Mouse (Mus musculus) liver, embryonic 13.5 days (tissue): ENCODE measurements around the gene Zswim9. TPM values are rescaled to one million over a fixed set of nuclear protein-coding genes. Genes with fewer than 3 reads are reported as not detected.
"Not testable (repeated sequence)": the region's sequence is repeated elsewhere in the genome, so short reads cannot be mapped to it uniquely, and the experiment has no call there.

ENCODE experiments used
- ATAC-seq: fragments of 200-750 bp; cut with Nextera tagmentation; 2 replicates; pipeline ENCODE4 v1.8.0; 2017; ENCODE audit warnings: low read depth, mild to moderate bottlenecking, moderate number of reproducible peaks, moderate library complexity
- DNase-seq: peaks from one replicate; pipeline ENCODE4 v3.0.0; 2022
- H3K27ac ChIP-seq: fragments of 300-500 bp; sonication (generic); 2 replicates; pipeline ENCODE4 v1.5.1; 2015; ENCODE audit warnings: moderate library complexity, mild to moderate bottlenecking, inconsistent platforms
- H3K27me3 ChIP-seq: fragments of 300-500 bp; sonication (generic); 2 replicates; pipeline ENCODE4 v1.6.1; 2015; ENCODE audit warnings: mild to moderate bottlenecking, inconsistent platforms
- H3K36me3 ChIP-seq: fragments of 300-500 bp; sonication (generic); 2 replicates; pipeline ENCODE4 v1.6.1; 2015; ENCODE audit warnings: mild to moderate bottlenecking, inconsistent platforms
- H3K4me1 ChIP-seq: fragments of 300-500 bp; sonication (generic); replicated peaks from 2 replicates; pipeline ENCODE4 v1.6.1; 2015; ENCODE audit warnings: inconsistent platforms
- H3K4me2 ChIP-seq: fragments of 300-500 bp; sonication (generic); 2 replicates; pipeline ENCODE4 v1.6.1; 2015; ENCODE audit warnings: inconsistent platforms, mild to moderate bottlenecking, moderate library complexity
- H3K4me3 ChIP-seq: fragments of 300-500 bp; sonication (generic); replicated peaks from 2 replicates; pipeline ENCODE4 v1.5.1; 2015; ENCODE audit warnings: mild to moderate bottlenecking, inconsistent platforms
- H3K9ac ChIP-seq: fragments of 300-500 bp; sonication (generic); 2 replicates; pipeline ENCODE4 v1.6.1; 2015; ENCODE audit warnings: mild to moderate bottlenecking, inconsistent platforms
- H3K9me3 ChIP-seq: fragments of 300-500 bp; sonication (generic); replicated peaks from 2 replicates; pipeline ENCODE4 v1.6.1; 2016; ENCODE audit warnings: inconsistent platforms
- WGBS: fragments of 180-500 bp; shearing (Covaris S2); methylation state at CpG from one replicate; pipeline ENCODE4 v1.1.7; 2015; ENCODE audit not compliant: insufficient replicate concordance; 5-methylcytosine and 5-hydroxymethylcytosine counted together
- polyA plus RNA-seq: library from polyadenylated mRNA; unstranded; fragments of >200 nt; fragmentation: Nextera tagmentation; extraction: Ambion mirVana; gene quantifications from 2 replicates; pipeline ENCODE4 v1.2.1, GENCODE M21; 2015

The Zswim9 gene
- polyA plus RNA-seq, 1 experiment from 2014 or later, result 2.1 TPM

DNA sequence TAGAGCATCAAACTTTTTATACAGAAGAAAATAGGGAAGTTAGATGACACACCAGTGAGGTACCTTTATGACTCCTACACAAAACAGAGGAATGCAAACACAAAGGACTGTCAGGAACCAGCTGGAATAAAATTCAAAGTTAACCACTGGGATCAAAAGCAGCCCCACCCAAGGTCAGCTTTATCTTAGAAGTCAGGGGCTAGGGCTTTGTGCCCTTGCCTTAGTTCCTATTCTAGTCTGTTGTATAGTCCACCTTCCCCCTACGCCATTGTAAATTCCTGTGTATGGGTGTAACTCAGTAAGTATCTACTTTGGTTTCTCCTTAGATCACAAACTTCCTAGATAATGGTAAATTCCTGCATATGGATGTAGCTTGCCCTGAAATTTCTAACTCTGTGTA, 19.1 kb upstream of the Zswim9 start:
- DNase-seq (no peak), ATAC-seq (no peak)
- no peak overlapping the region for H3K27ac ChIP-seq
- no peak overlapping the region for H3K4me3 ChIP-seq
- no peaks in the 10 kb centered on the region for H3K4me1 ChIP-seq
- peaks cover 100% of the 10 kb centered on the region for H3K36me3 ChIP-seq
- H3K4me2 ChIP-seq, result no peak overlapping the region
- H3K9ac ChIP-seq, result no peak overlapping the region
- 76% methylated on average over 1 of the region's 1 CpGs for WGBS
- H3K9me3 ChIP-seq, result no peaks in the 10 kb centered on the region
- no peaks in the 10 kb centered on the region for H3K27me3 ChIP-seq

DNA sequence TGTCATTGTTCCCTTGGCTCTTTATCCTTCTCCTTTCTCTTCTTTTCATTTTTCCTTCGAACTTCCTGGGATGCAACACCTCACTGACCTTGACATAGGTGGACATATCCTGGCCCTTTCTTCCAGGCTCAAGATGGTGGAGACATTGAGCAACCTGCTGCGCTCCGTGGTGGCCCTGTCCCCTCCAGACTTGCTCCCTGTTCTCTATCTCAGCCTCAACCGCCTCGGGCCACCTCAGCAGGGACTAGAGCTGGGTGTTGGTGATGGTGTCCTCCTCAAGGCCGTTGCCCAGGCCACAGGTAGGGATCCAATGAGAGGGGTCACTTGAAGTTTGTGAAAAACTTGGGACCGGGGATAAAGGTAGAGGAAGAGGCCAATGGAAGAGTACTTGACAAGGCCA, 16.7 kb upstream of the Zswim9 start:
- no peak overlapping the region for H3K4me3 ChIP-seq
- no peak overlapping the region for H3K9ac ChIP-seq
- DNase-seq (no peak), ATAC-seq (no peak)
- no peaks in the 10 kb centered on the region for H3K27me3 ChIP-seq
- H3K4me1 ChIP-seq, result no peaks in the 10 kb centered on the region
- 86% methylated on average over 7 of the region's 7 CpGs for WGBS
- H3K27ac ChIP-seq, result no peak overlapping the region
- no peaks in the 10 kb centered on the region for H3K9me3 ChIP-seq
- H3K36me3 ChIP-seq, result peaks cover 100% of the 10 kb centered on the region
- H3K4me2 ChIP-seq, result no peak overlapping the region

DNA sequence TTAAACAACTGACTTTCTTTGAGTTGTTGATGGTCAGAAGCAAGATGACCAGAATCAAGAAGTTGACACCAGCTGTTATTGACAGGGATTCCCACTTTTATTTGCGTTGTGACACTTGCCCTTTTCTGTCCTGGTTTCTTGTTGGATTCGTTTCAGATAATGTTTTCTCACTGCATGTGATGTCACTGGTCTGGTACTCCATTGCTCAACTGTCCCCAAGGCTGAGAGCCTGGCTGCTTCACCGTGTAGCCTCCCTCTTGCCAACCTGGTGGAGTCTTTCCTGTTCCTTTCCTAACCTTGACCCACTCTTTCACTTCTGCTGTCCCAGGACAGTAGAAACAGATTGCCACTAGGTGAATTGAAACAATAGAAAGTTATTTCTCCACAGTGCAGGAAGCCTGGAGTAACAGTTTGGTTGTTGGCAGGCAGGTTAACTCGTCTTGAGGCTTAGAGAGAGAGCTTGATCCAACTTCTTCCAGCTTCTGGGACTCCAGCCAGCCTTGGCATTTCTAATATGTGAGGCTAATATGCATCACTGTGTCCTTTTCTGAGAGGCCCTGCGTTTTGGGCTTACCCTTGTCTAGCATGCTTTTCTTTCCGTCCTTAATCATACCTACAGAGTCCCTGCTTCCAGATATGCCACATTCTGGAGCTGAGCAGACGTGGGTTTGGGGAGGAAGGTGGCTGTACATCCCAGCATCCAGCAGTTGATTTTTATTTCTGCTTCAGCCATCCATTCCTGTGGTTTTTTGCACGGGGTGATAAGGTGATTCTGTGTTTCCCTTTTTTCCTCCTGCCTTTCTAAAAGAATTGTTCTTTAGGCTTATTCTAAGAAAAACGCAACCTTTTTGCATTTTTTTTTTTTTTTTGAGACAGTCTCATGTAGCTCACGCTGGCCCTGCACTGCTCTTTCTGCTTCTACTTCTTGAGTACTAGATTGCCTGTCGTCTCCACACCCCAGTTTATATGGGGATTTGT, 15.6 kb upstream of the Zswim9 start:
- peaks cover 100% of the 10 kb centered on the region for H3K36me3 ChIP-seq
- no peaks in the 10 kb centered on the region for H3K9me3 ChIP-seq
- ATAC-seq, result no peak
- WGBS, result 72% methylated on average over 11 of the region's 11 CpGs
- H3K4me3 ChIP-seq, result no peak overlapping the region
- H3K4me2 ChIP-seq, result no peak overlapping the region
- no peak overlapping the region for H3K9ac ChIP-seq
- no peaks in the 10 kb centered on the region for H3K4me1 ChIP-seq
- no peak overlapping the region for H3K27ac ChIP-seq
- DNase-seq, result no peak
- no peaks in the 10 kb centered on the region for H3K27me3 ChIP-seq

- DNase-seq, result no peak
- H3K36me3 ChIP-seq, result peaks cover 100% of the 10 kb centered on the region
- no peak overlapping the region; the same call in 1 of the 2 replicates for H3K27ac ChIP-seq
- no peaks in the 10 kb centered on the region for H3K27me3 ChIP-seq
- no peak overlapping the region for H3K9ac ChIP-seq
- H3K9me3 ChIP-seq, result no peaks in the 10 kb centered on the region
- no peaks in the 10 kb centered on the region for H3K4me1 ChIP-seq
- no peak for ATAC-seq
- WGBS, result 79% methylated on average over 2 of the region's 2 CpGs
- no peak overlapping the region for H3K4me3 ChIP-seq
- no peak overlapping the region for H3K4me2 ChIP-seq
Observed at GRCm38 (mm10) chr7:13291370-13291769, 12.8 kb upstream of the Zswim9 start.

DNA sequence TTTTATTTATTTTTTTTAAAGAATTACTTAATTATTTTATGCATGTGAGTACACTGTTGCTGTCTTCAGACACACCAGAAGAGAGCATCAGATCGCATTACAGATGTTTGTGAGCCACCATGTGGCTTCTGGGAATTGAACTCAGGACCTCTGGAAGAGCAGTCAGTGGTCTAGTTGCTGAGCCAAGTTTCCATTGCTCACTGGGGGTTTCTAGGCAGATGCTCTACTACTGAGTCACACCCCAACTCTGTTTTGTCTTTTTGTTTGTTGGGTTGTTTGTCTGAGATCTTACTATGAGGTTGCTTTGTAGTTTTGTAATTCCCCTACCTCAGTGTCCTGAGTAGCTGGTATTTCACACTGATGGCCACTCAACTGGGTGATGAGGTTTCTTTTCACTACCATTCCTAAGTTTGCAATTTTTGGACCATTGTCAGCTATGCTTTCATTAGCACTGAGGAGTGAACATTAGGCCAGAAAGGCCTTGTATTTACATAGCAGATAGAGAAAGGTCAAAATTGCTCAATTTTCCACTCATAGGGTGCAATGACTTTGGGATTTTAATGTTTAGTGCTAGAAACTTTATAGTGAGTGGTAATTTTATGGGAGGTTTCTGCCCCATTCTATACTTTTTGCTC, 11.6 kb upstream of the Zswim9 start:
- no peak overlapping the region for H3K27ac ChIP-seq
- no peak for ATAC-seq
- no peak overlapping the region for H3K9ac ChIP-seq
- H3K9me3 ChIP-seq, result no peaks in the 10 kb centered on the region
- H3K4me2 ChIP-seq, result no peak overlapping the region
- DNase-seq, result no peak
- peaks cover 100% of the 10 kb centered on the region for H3K36me3 ChIP-seq
- H3K27me3 ChIP-seq, result no peaks in the 10 kb centered on the region
- H3K4me1 ChIP-seq, result no peaks in the 10 kb centered on the region
- WGBS, result 79% methylated on average over 1 of the region's 1 CpGs
- H3K4me3 ChIP-seq, result no peak overlapping the region

GRCm38 (mm10) chr7:13288621-13289020, 10.1 kb upstream of the Zswim9 start:
- ATAC-seq, result peak; percentile 29; the same call in 1 of the 2 replicates
- 52% methylated on average over 5 of the region's 5 CpGs for WGBS
- peaks cover 100% of the 10 kb centered on the region for H3K36me3 ChIP-seq

DNA sequence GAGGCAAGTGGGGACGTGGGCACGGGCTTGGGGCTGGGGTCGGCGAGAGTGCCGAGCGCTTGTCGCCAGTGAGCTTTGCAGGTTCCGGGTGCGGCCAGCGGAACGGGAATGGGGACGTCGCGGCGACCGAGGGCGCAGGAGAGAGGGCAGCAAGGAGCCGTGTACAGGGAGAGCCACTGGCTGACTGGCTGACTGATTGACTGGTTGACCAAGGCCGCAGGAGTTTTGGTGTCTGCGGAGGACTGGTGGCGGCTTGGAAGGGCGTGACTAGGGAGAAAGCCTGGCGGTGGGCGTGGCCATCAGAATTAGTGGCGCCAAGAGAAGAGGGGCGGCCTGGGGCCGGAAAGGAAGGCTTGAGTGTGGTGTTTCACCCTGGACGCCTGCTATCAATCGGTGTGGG, 436 bp upstream of the Zswim9 start:
- H3K27me3 ChIP-seq, H3K9me3 ChIP-seq, DNase-seq: not testable (repeated sequence)
- WGBS, result 2% methylated on average over 16 of the region's 29 CpGs
- Histone ChIP-seq H3K27ac (0 out of 2 replicates have a peak overlapping the region, but pooled peaks have one; percentile 79), H3K4me2 (peak overlapping the region; percentile 82), H3K4me1 (peaks cover 30% of the 10 kb centered on the region), H3K9ac (peak overlapping the region; percentile 80), H3K4me3 (peak overlapping the region; percentile 78), H3K36me3 (peaks cover 59% of the 10 kb centered on the region)
- ATAC-seq, result peak; percentile 67

More at GRCm38 (mm10) chr7:13288621-13289020, 10.1 kb upstream of the Zswim9 start:
- Histone ChIP-seq H3K4me2 (no peak overlapping the region), H3K9ac (no peak overlapping the region), H3K27me3 (no peaks in the 10 kb centered on the region), H3K4me1 (no peaks in the 10 kb centered on the region), H3K27ac (no peak overlapping the region), H3K4me3 (no peak overlapping the region), H3K9me3 (no peaks in the 10 kb centered on the region)
- no peak for DNase-seq

GRCm38 (mm10) chr7:13277833-13278232, 688 bp downstream of the Zswim9 start:
- peak; percentile 24; the same call in 1 of the 2 replicates for ATAC-seq
- peaks cover 30% of the 10 kb centered on the region for H3K4me1 ChIP-seq
- peak overlapping the region; percentile 79 for H3K27ac ChIP-seq
- H3K36me3 ChIP-seq, result peaks cover 54% of the 10 kb centered on the region
- H3K9ac ChIP-seq, result peak overlapping the region; percentile 80
- 9% methylated on average over 2 of the region's 2 CpGs for WGBS
- H3K27me3 ChIP-seq, result no peaks in the 10 kb centered on the region
- peak; percentile 37 for DNase-seq
- H3K9me3 ChIP-seq, result no peaks in the 10 kb centered on the region
- H3K4me2 ChIP-seq, result peak overlapping the region; percentile 82
- peak overlapping the region; percentile 78 for H3K4me3 ChIP-seq

DNA sequence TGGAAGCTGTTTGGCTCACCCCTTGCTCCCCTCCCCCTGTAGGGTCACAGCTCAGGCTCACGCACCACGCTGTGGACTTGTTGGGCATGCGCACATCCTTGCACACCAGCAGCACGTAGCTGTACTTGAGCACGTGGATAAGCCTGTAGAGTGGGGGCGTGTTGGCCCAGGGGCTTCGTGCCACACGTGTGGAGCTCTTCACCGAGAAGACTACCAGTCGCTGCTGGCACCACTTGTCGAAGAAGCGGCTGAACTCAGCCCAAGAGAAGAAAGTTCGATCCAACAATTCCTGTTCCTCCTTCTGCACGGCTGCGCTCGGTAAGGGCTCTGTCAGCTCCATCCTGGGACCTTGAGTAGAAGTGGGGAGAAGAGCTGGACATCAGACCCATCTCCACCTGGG, 1.4 kb downstream of the Zswim9 start, which contains the start of gene Lig1:
Lig1 (plus strand) TSS at position 203 of the 400 bp plus-strand sequence.
- WGBS, result 94% methylated on average over 16 of the region's 16 CpGs
- no peak for ATAC-seq
- peaks cover 30% of the 10 kb centered on the region for H3K4me1 ChIP-seq

DNA sequence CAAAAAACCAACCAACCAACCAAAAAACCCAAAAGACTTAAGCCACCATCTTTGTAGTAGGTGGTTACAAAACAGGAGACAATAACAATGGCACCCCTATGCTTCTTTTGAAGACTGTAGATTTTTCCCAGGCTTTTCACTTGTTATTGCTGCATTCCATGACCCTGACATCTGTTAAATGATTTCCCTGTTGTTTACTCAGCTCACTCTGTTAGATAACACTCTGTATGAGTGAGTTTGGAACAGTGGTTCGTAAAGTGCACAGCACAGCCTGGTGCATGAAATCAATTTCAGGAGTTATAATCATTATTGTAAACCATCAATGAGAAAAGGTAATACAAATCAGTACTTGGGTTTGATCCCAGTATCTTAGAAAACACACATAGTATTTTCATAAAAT, 6.8 kb downstream of the Zswim9 start:
- Histone ChIP-seq H3K9ac (no peak overlapping the region), H3K36me3 (peaks cover 25% of the 10 kb centered on the region), H3K9me3 (no peaks in the 10 kb centered on the region), H3K4me1 (no peaks in the 10 kb centered on the region), H3K4me2 (no peak overlapping the region), H3K27me3 (no peaks in the 10 kb centered on the region), H3K27ac (no peak overlapping the region), H3K4me3 (no peak overlapping the region)
- DNase-seq (no peak), ATAC-seq (no peak)
- WGBS, result 73% methylated on average over 1 of the region's 1 CpGs

More for the DNA sequence above, 1.4 kb downstream of the Zswim9 start, which contains the start of gene Lig1:
- peak within 1 kb of the TSS; percentile 79 for H3K27ac ChIP-seq
- DNase-seq, result no peak
- peak within 1 kb of the TSS; percentile 82 for H3K4me2 ChIP-seq
- peak within 1 kb of the TSS; percentile 80 for H3K9ac ChIP-seq
- no peaks in the 10 kb centered on the region for H3K27me3 ChIP-seq
- peaks cover 47% of the 10 kb centered on the region for H3K36me3 ChIP-seq
- H3K9me3 ChIP-seq, result no peaks in the 10 kb centered on the region
- H3K4me3 ChIP-seq, result peak within 1 kb of the TSS; percentile 78

- WGBS, result 78% methylated on average over 11 of the region's 11 CpGs
- no peak for ATAC-seq
Observed at GRCm38 (mm10) chr7:13269394-13269793, 9.1 kb downstream of the Zswim9 start.

More at GRCm38 (mm10) chr7:13269394-13269793, 9.1 kb downstream of the Zswim9 start:
- no peak overlapping the region for H3K27ac ChIP-seq
- H3K9ac ChIP-seq, result no peak overlapping the region
- no peaks in the 10 kb centered on the region for H3K27me3 ChIP-seq
- no peak overlapping the region for H3K4me3 ChIP-seq
- H3K9me3 ChIP-seq, result no peaks in the 10 kb centered on the region
- H3K36me3 ChIP-seq, result peaks cover 4% of the 10 kb centered on the region; the same call in 1 of the 2 replicates
- H3K4me2 ChIP-seq, result no peak overlapping the region
- H3K4me1 ChIP-seq, result no peaks in the 10 kb centered on the region
- no peak for DNase-seq
